ENCODE assay signal across 25 mouse cellular contexts in genomic region chr4:96325096-96325495, GRCm38 (mm10). TPM values are rescaled to one million over a fixed set of nuclear protein-coding genes. Genes with fewer than 3 reads are reported as not detected.
"Had no signal": no experiment of that assay in that cellular context is flagged by ENCODE, and none has a peak within 500 bp of the region (broad histone marks: within the 10 kb centered on the region; RNA-seq: fewer than 3 reads in every experiment).

No protein-coding gene starts in this region.

- ATAC-seq: intestine, embryonic 15.5 days; lung, postnatal 0 days; midbrain, embryonic 15.5 days had no signal

- H3K4me3 ChIP-seq: intestine, embryonic 15.5 days; limb, embryonic 10.5 days; limb, embryonic 13.5 days; liver, embryonic 13.5 days; midbrain, embryonic 12.5 days; midbrain, embryonic 15.5 days; neural tube, embryonic 12.5 days; neural tube, embryonic 15.5 days had no signal

- H3K9ac ChIP-seq: intestine, embryonic 15.5 days; limb, embryonic 13.5 days; liver, embryonic 13.5 days; lung, embryonic 14.5 days; midbrain, embryonic 12.5 days; midbrain, embryonic 15.5 days; neural tube, embryonic 12.5 days; neural tube, embryonic 15.5 days had no signal

- H3K9me3 ChIP-seq: intestine, embryonic 15.5 days; limb, embryonic 10.5 days; liver, embryonic 13.5 days; midbrain, embryonic 15.5 days; neural tube, embryonic 12.5 days; neural tube, embryonic 15.5 days had no signal

- DNase-seq: liver; liver, embryonic 13.5 days; lung, embryonic 14.5 days; right cerebral cortex, adult 18-20 months; right cerebral cortex, postnatal 14 days; right cerebral cortex, postnatal 4 days; thymus, adult 2 months; thymus, postnatal 14 days; thymus, postnatal 4 days had no signal

- H3K36me3 ChIP-seq: intestine, embryonic 15.5 days; limb, embryonic 10.5 days; limb, embryonic 13.5 days; liver, embryonic 13.5 days; midbrain, embryonic 12.5 days; midbrain, embryonic 15.5 days; neural tube, embryonic 12.5 days; neural tube, embryonic 15.5 days had no signal

- H3K4me1 ChIP-seq: intestine, embryonic 15.5 days; limb, embryonic 10.5 days; limb, embryonic 13.5 days; liver, embryonic 13.5 days; midbrain, embryonic 12.5 days; midbrain, embryonic 15.5 days; neural tube, embryonic 12.5 days; neural tube, embryonic 15.5 days had no signal

- H3K27me3 ChIP-seq: intestine, embryonic 15.5 days; limb, embryonic 13.5 days; liver, embryonic 13.5 days; midbrain, embryonic 12.5 days; midbrain, embryonic 15.5 days; neural tube, embryonic 12.5 days; neural tube, embryonic 15.5 days had no signal

- H3K4me2 ChIP-seq: intestine, embryonic 15.5 days; limb, embryonic 13.5 days; liver, embryonic 13.5 days; lung, embryonic 14.5 days; midbrain, embryonic 12.5 days; midbrain, embryonic 15.5 days; neural tube, embryonic 12.5 days; neural tube, embryonic 15.5 days had no signal

- H3K27ac ChIP-seq: intestine, embryonic 15.5 days; kidney, postnatal 0 days; limb, embryonic 10.5 days; limb, embryonic 13.5 days; liver, embryonic 13.5 days; macrophage; midbrain, embryonic 12.5 days; midbrain, embryonic 15.5 days; neural tube, embryonic 12.5 days; neural tube, embryonic 15.5 days; stomach, postnatal 0 days had no signal

RNA-seq across cellular contexts. Expression of gene Cyp2j11, which starts 23.4 kb away (rescaled TPM):
- total RNA-seq: layer of hippocampus, postnatal 14 days; left cerebral cortex, postnatal 14 days; megakaryocyte, adult 5-6 weeks had no signal
- polyA plus RNA-seq: intestine, embryonic 15.5 days; limb, embryonic 10.5 days; limb, embryonic 13.5 days; liver, embryonic 13.5 days; liver, embryonic 16.5 days; lung, embryonic 14.5 days; lung, postnatal 0 days; macrophage; midbrain, embryonic 12.5 days; midbrain, embryonic 15.5 days; neural tube, embryonic 12.5 days; neural tube, embryonic 15.5 days; stomach, embryonic 14.5 days; stomach, postnatal 0 days had no signal
